Mouse (Mus musculus) stomach, embryonic 16.5 days (tissue): ENCODE measurements around the gene Znhit1. TPM values are rescaled to one million over a fixed set of nuclear protein-coding genes. Genes with fewer than 3 reads are reported as not detected.

Experiments used
- ATAC-seq: fragments of 200-750 bp; cut with Nextera tagmentation; 2 replicates; pipeline ENCODE4 v1.8.0; 2017; ENCODE audit warnings: moderate number of reproducible peaks, moderate TSS enrichment; ENCODE audit not compliant: insufficient read depth, low FRiP score
- H3K27ac ChIP-seq: fragments of 300-500 bp; sonication (generic); 2 replicates; pipeline ENCODE4 v1.5.1; 2014; ENCODE audit warnings: low read length
- H3K27me3 ChIP-seq: fragments of 300-500 bp; sonication (generic); 2 replicates; pipeline ENCODE4 v1.6.1; 2014; ENCODE audit warnings: low read length, control low read depth, mixed read lengths; ENCODE audit not compliant: control insufficient read depth, insufficient read depth
- H3K36me3 ChIP-seq: fragments of 300-500 bp; sonication (generic); 2 replicates; pipeline ENCODE4 v1.6.1; 2014; ENCODE audit warnings: low read length; ENCODE audit not compliant: control insufficient read depth, insufficient read depth
- H3K4me1 ChIP-seq: fragments of 300-500 bp; sonication (generic); 2 replicates; pipeline ENCODE4 v1.6.1; 2014; ENCODE audit warnings: low read length, control low read depth, mixed read lengths; ENCODE audit not compliant: control insufficient read depth, insufficient read depth
- H3K4me2 ChIP-seq: fragments of 300-500 bp; sonication (generic); 2 replicates; pipeline ENCODE4 v1.6.1; 2014; ENCODE audit warnings: low read depth, low read length, mixed read lengths
- H3K4me3 ChIP-seq: fragments of 300-500 bp; sonication (generic); replicated peaks from 2 replicates; pipeline ENCODE4 v1.5.1; 2014; ENCODE audit warnings: mild to moderate bottlenecking, low read length
- H3K9ac ChIP-seq: fragments of 300-500 bp; sonication (generic); 2 replicates; pipeline ENCODE4 v1.6.1; 2014; ENCODE audit warnings: low read length
- H3K9me3 ChIP-seq: fragments of 300-500 bp; sonication (generic); replicated peaks from 2 replicates; pipeline ENCODE4 v1.6.1; 2016; ENCODE audit warnings: low read length, control low read depth; ENCODE audit not compliant: control insufficient read depth
- WGBS: fragments of 180-500 bp; shearing (Covaris S2); extraction: QIAGEN DNeasy Blood & Tissue Kit; methylation state at CpG from one replicate; pipeline ENCODE4 v1.1.7; 2014; 5-methylcytosine and 5-hydroxymethylcytosine counted together
- polyA plus RNA-seq: library from polyadenylated mRNA; unstranded; fragments of >200 nt; fragmentation: Nextera tagmentation; extraction: Ambion mirVana; gene quantifications from 2 replicates; pipeline ENCODE4 v1.2.1, GENCODE M21; 2015

Znhit1 gene
- 95.3 and 104 TPM in 2 replicates for polyA plus RNA-seq

- no peaks in the 10 kb centered on the region for H3K9me3 ChIP-seq
- H3K4me2 ChIP-seq, result peak within 1 kb of the TSS; percentile 79
- no peak for ATAC-seq
- peak within 1 kb of the TSS; percentile 93 for H3K27ac ChIP-seq
- H3K4me3 ChIP-seq, result peak within 1 kb of the TSS; percentile 91
- H3K4me1 ChIP-seq, result peaks cover 15% of the 10 kb centered on the region
- 3% methylated on average over 12 of the region's 12 CpGs for WGBS
- peaks cover 27% of the 10 kb centered on the region for H3K36me3 ChIP-seq
- no peaks in the 10 kb centered on the region for H3K27me3 ChIP-seq
- H3K9ac ChIP-seq, result peak within 1 kb of the TSS; percentile 95
Observed at GRCm38 (mm10) chr5:136987934-136988271, at the start of gene Znhit1. Gene Znhit1 (minus strand): TSS chr5:136988021.

GRCm38 (mm10) chr5:137036211-137036610 lies 48.4 kb upstream of the Znhit1 start:
- peaks cover 13% of the 10 kb centered on the region for H3K27me3 ChIP-seq
- H3K36me3 ChIP-seq, result peaks cover 4% of the 10 kb centered on the region
- H3K4me2 ChIP-seq, result no peak overlapping the region
- no peaks in the 10 kb centered on the region for H3K9me3 ChIP-seq
- 79% methylated on average over 13 of the region's 13 CpGs for WGBS
- peaks cover 14% of the 10 kb centered on the region for H3K4me1 ChIP-seq
- H3K9ac ChIP-seq, result no peak overlapping the region
- H3K4me3 ChIP-seq, result no peak overlapping the region
- H3K27ac ChIP-seq, result no peak overlapping the region
- no peak for ATAC-seq

GRCm38 (mm10) chr5:137032641-137033074 lies 44.8 kb upstream of the Znhit1 start:
- H3K9ac ChIP-seq, result peak overlapping the region; percentile 44; the same call in 1 of the 2 replicates
- H3K4me2 ChIP-seq, result peak overlapping the region; percentile 100
- ATAC-seq, result peak; percentile 88
- H3K4me1 ChIP-seq, result peaks cover 18% of the 10 kb centered on the region
- no peaks in the 10 kb centered on the region for H3K9me3 ChIP-seq
- no peak overlapping the region for H3K27ac ChIP-seq
- under 1% methylated on average over 43 of the region's 49 CpGs for WGBS
- H3K27me3 ChIP-seq, result peaks cover 45% of the 10 kb centered on the region
- H3K4me3 ChIP-seq, result peak overlapping the region; percentile 51
- peaks cover 4% of the 10 kb centered on the region for H3K36me3 ChIP-seq

- no peak for ATAC-seq
- WGBS, result under 1% methylated on average over 32 of the region's 33 CpGs
- Histone ChIP-seq H3K4me3 (peak overlapping the region; percentile 51), H3K4me1 (peaks cover 18% of the 10 kb centered on the region), H3K27me3 (peaks cover 48% of the 10 kb centered on the region), H3K9me3 (no peaks in the 10 kb centered on the region), H3K36me3 (peaks cover 1% of the 10 kb centered on the region), H3K9ac (no peak overlapping the region; the same call in 1 of the 2 replicates), H3K4me2 (peak overlapping the region; percentile 100), H3K27ac (no peak overlapping the region)
Observed at GRCm38 (mm10) chr5:137032033-137032421, 44.2 kb upstream of the Znhit1 start.

- under 1% methylated on average over 78 of the region's 78 CpGs for WGBS
- peak overlapping the region; percentile 51 for H3K4me3 ChIP-seq
- no peaks in the 10 kb centered on the region for H3K9me3 ChIP-seq
- no peak overlapping the region for H3K27ac ChIP-seq
- peaks cover 18% of the 10 kb centered on the region for H3K4me1 ChIP-seq
- H3K4me2 ChIP-seq, result peak overlapping the region; percentile 100
- no peak for ATAC-seq
- H3K36me3 ChIP-seq, result no peaks in the 10 kb centered on the region; the same call in 1 of the 2 replicates
- H3K27me3 ChIP-seq, result peaks cover 54% of the 10 kb centered on the region
- H3K9ac ChIP-seq, result no peak overlapping the region
Observed at GRCm38 (mm10) chr5:137031076-137032032, 43.5 kb upstream of the Znhit1 start.

- Histone ChIP-seq H3K27me3 (peaks cover 63% of the 10 kb centered on the region), H3K27ac (no peak overlapping the region)
Observed at GRCm38 (mm10) chr5:137030416-137030810, 42.6 kb upstream of the Znhit1 start.

GRCm38 (mm10) chr5:137029643-137030415 lies 42.0 kb upstream of the Znhit1 start:
- Histone ChIP-seq H3K4me2 (peak overlapping the region; percentile 65), H3K27ac (no peak overlapping the region), H3K9me3 (no peaks in the 10 kb centered on the region), H3K27me3 (peaks cover 68% of the 10 kb centered on the region), H3K4me1 (peaks cover 18% of the 10 kb centered on the region), H3K36me3 (no peaks in the 10 kb centered on the region), H3K4me3 (peak overlapping the region; percentile 38), H3K9ac (no peak overlapping the region)
- ATAC-seq, result peak; percentile 77
- under 1% methylated on average over 52 of the region's 52 CpGs for WGBS

More at GRCm38 (mm10) chr5:137030416-137030810, 42.6 kb upstream of the Znhit1 start:
- Histone ChIP-seq H3K9me3 (no peaks in the 10 kb centered on the region), H3K4me3 (peak overlapping the region; percentile 3; the same call in 1 of the 2 replicates), H3K4me2 (peak overlapping the region; percentile 65), H3K36me3 (no peaks in the 10 kb centered on the region; the same call in 1 of the 2 replicates), H3K4me1 (peaks cover 18% of the 10 kb centered on the region), H3K9ac (no peak overlapping the region)
- WGBS, result 13% methylated on average over 22 of the region's 22 CpGs
- ATAC-seq, result no peak

GRCm38 (mm10) chr5:137029273-137029585 lies 41.4 kb upstream of the Znhit1 start:
- Histone ChIP-seq H3K4me1 (peaks cover 18% of the 10 kb centered on the region), H3K27ac (no peak overlapping the region), H3K9me3 (no peaks in the 10 kb centered on the region), H3K9ac (no peak overlapping the region), H3K36me3 (no peaks in the 10 kb centered on the region), H3K27me3 (peaks cover 73% of the 10 kb centered on the region), H3K4me3 (no peak overlapping the region), H3K4me2 (peak overlapping the region; percentile 65; the same call in 1 of the 2 replicates)
- ATAC-seq, result no peak
- under 1% methylated on average over 8 of the region's 8 CpGs for WGBS
